Mouse (Mus musculus) liver, embryonic 14.5 days (tissue): ENCODE data around the gene Crebrf. TPM values are rescaled to one million over a fixed set of nuclear protein-coding genes. Genes with fewer than 3 reads are reported as not detected.
A peak's percentile ranks its signal among the peaks of the same experiment; 100 is the strongest.

Source experiments
- ATAC-seq: fragments of 200-750 bp; cut with Nextera tagmentation; 2 replicates; pipeline ENCODE4 v1.8.0; 2017; ENCODE audit warnings: moderate number of reproducible peaks, mild to moderate bottlenecking, moderate library complexity; ENCODE audit not compliant: insufficient read depth
- DNase-seq, 3 experiments: peaks; one replicate each; pipeline ENCODE4 v3.0.0-alpha.2; 2012 to 2013; ENCODE audit warnings: low read depth in 3 of 3, low spot score in 3 of 3
- H3K27ac ChIP-seq: fragments of 300-500 bp; sonication (generic); 2 replicates; pipeline ENCODE4 v1.5.1; 2014; ENCODE audit warnings: moderate library complexity, mild to moderate bottlenecking, control low read depth, inconsistent platforms
- H3K27me3 ChIP-seq: fragments of 300-500 bp; sonication (generic); 2 replicates; pipeline ENCODE4 v1.6.1; 2014; ENCODE audit warnings: mild to moderate bottlenecking, low read length, moderate library complexity; ENCODE audit not compliant: control insufficient read depth, insufficient read depth
- H3K36me3 ChIP-seq: fragments of 300-500 bp; sonication (generic); replicated peaks from 2 replicates; pipeline ENCODE4 v1.6.1; 2014; ENCODE audit warnings: low read depth; ENCODE audit not compliant: control insufficient read depth, insufficient read depth
- H3K4me1 ChIP-seq, 2 experiments: fragments of 200-500 bp in 1 of 2; fragments of 300-500 bp in 1 of 2; sonication (generic) in 1 of 2; replicated peaks; 2 replicates each; pipeline ENCODE4 v1.6.1; 2012 to 2014; ENCODE audit warnings: antibody characterized with exemption in 1 of 2, inconsistent platforms in 1 of 2, low read length in 1 of 2; ENCODE audit not compliant: control insufficient read depth in 2 of 2, insufficient read depth in 2 of 2
- H3K4me2 ChIP-seq: fragments of 300-500 bp; sonication (generic); 2 replicates; pipeline ENCODE4 v1.6.1; 2014; ENCODE audit warnings: low read depth, mild to moderate bottlenecking, control low read depth, moderate library complexity
- H3K4me3 ChIP-seq, 2 experiments: fragments of 200-500 bp in 1 of 2; fragments of 300-500 bp in 1 of 2; sonication (generic) in 1 of 2; 2 replicates each; pipeline ENCODE4 v1.5.1; 2012 to 2014; ENCODE audit warnings: low read depth in 2 of 2, low read length in 2 of 2, mild to moderate bottlenecking in 2 of 2, control low read depth in 1 of 2, inconsistent platforms in 1 of 2, moderate library complexity in 1 of 2; ENCODE audit not compliant: insufficient read depth in 1 of 2
- H3K9ac ChIP-seq: fragments of 300-500 bp; sonication (generic); replicated peaks from 2 replicates; pipeline ENCODE4 v1.6.1; 2014; ENCODE audit warnings: mild to moderate bottlenecking, control low read depth, moderate library complexity
- H3K9me3 ChIP-seq: fragments of 300-500 bp; sonication (generic); 2 replicates; pipeline ENCODE4 v1.6.1; 2016; ENCODE audit warnings: low read length, mixed read lengths; ENCODE audit not compliant: control insufficient read depth
- CTCF ChIP-seq: IDR thresholded peaks from 2 replicates; pipeline ENCODE4 v1.5.1; 2016; ENCODE audit warnings: antibody characterized with exemption, low read depth, control low read depth
- EP300 ChIP-seq: IDR thresholded peaks from 2 replicates; pipeline ENCODE4 v1.6.1; 2016; ENCODE audit warnings: antibody characterized with exemption, low read depth
- WGBS: fragments of 180-500 bp; shearing (Covaris S2); extraction: QIAGEN DNeasy Blood & Tissue Kit; methylation state at CpG from one replicate; pipeline ENCODE4 v1.1.7; 2014; ENCODE audit not compliant: insufficient replicate concordance; 5-methylcytosine and 5-hydroxymethylcytosine counted together
- polyA plus RNA-seq, 2 experiments: library from polyadenylated mRNA; depleted of rRNA in 1 of 2; stranded (reverse) in 1 of 2; unstranded in 1 of 2; fragments of >200 nt; fragmentation: Nextera tagmentation in 1 of 2; extraction: Ambion mirVana in 1 of 2; gene quantifications; 2 replicates each; pipeline versions ENCODE4 v1.2.1 to v1.2.3; 2012 to 2014

The Crebrf gene
- polyA plus RNA-seq, 2 experiments = 1.3 to 2.8 TPM

- Histone ChIP-seq H3K9me3 (no peaks in the 10 kb centered on the region), H3K4me3 (no peak overlapping the region), H3K27me3 (no peaks in the 10 kb centered on the region), H3K4me2 (no peak overlapping the region), H3K4me1 (peaks cover 12 to 33% of the 10 kb centered on the region in 2 experiments), H3K27ac (no peak overlapping the region), H3K36me3 (peaks cover 15% of the 10 kb centered on the region), H3K9ac (no peak overlapping the region)
- DNase-seq = no peak
- 77% methylated on average over 4 of the region's 4 CpGs for WGBS
- no peak for ATAC-seq
- TF ChIP-seq EP300 (no peak), CTCF (no peak)
Measured at GRCm38 (mm10) chr17:26703671-26704070, 11.8 kb upstream of the Crebrf start.

DNA sequence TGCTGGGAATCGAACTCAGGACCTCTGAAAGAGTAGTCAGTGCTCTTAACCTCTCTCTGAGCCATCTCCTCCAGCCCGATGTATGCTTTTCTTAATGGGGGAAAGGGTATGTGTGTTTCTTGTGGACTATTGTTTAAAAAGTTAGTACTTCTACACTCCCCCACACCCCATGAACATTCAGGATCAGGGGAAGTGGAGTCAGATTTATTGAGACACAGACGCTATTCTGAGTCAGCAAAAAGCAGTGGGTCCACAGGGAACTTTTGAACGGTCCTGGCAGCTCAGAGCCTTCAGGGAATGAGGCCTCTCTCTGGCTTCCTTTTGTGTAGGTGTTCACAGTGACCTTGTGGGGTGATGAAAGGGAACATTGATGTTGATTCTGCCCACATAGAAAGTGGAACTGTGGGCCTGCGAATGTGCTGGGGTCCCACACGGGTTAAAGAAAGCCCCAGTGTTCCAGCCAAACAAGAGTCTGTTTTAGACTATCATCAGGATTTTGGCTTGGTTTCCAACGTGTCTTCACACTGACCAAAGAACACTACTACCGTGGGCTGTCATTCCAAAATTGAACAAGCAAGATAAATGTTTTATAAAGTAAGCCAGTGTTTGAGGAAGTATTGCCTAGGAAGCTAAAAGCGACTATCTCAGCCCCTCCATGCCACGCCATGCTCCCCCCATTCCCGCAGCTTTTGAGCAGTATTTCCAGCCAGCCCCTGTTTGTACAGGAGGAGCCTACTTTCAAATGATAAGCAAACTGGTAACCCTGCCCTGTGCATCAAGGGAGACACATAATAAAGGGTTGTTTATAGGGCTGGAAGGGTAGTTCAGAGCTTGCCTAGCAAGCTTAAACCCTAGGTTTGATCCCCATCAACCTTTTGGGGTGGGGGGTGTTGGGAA is 9.7 kb upstream of the Crebrf start:
- ATAC-seq = peak; percentile 47; the same call in 1 of the 2 replicates
- no peaks in the 10 kb centered on the region for H3K9me3 ChIP-seq
- no peaks in the 10 kb centered on the region for H3K27me3 ChIP-seq
- TF ChIP-seq CTCF = no peak
- 0 out of 2 replicates have a peak, but pooled peaks have one; percentile 28 for TF ChIP-seq EP300
- H3K9ac ChIP-seq = no peak overlapping the region
- no peak overlapping the region for H3K4me2 ChIP-seq
- 34% methylated on average over 11 of the region's 11 CpGs for WGBS
- no peaks in the 10 kb centered on the region for H3K36me3 ChIP-seq
- no peak overlapping the region for H3K4me3 ChIP-seq
- no peak for DNase-seq
- H3K4me1 ChIP-seq = peaks cover 31 to 53% of the 10 kb centered on the region in 2 experiments
- H3K27ac ChIP-seq = peak overlapping the region; percentile 34

DNA sequence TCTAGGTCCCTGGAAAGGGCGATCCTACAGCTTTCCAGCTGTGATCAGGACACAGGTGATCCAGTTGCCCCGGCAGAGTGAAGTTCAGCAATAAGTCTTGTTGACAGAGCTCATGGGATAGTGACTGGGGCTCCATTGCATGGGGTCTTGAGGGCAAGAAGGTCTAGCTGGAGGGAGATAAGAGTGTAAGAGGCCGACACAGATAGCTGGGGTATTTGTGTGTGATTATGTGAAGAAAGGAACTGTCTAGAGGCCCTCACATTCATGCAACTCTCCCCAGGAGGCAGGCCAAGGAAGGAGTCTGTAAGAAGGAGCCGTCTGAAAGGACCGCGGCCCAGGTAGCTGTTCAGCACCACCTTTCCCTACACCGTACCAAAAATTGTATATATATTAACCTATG is 8.4 kb upstream of the Crebrf start:
- DNase-seq = no peak
- no peaks in the 10 kb centered on the region for H3K27me3 ChIP-seq
- H3K9me3 ChIP-seq = no peaks in the 10 kb centered on the region
- H3K4me2 ChIP-seq = peak overlapping the region; percentile 20; the same call in 1 of the 2 replicates
- TF ChIP-seq CTCF = no peak
- peak; percentile 44 for TF ChIP-seq EP300
- peaks cover 39 to 59% of the 10 kb centered on the region in 2 experiments for H3K4me1 ChIP-seq
- H3K9ac ChIP-seq = no peak overlapping the region; the same call in 1 of the 2 replicates
- peak; percentile 37; the same call in 1 of the 2 replicates for ATAC-seq
- H3K4me3 ChIP-seq = no peak overlapping the region
- H3K36me3 ChIP-seq = no peaks in the 10 kb centered on the region
- peak overlapping the region; percentile 51 for H3K27ac ChIP-seq
- WGBS = 30% methylated on average over 7 of the region's 7 CpGs

- H3K27me3 ChIP-seq = no peaks in the 10 kb centered on the region
- H3K4me3 ChIP-seq = no peak overlapping the region
- DNase-seq (no peak), ATAC-seq (no peak)
- H3K9ac ChIP-seq = no peak overlapping the region
- no peak overlapping the region for H3K4me2 ChIP-seq
- TF ChIP-seq EP300 (no peak), CTCF (no peak)
- no peaks in the 10 kb centered on the region for H3K9me3 ChIP-seq
- H3K36me3 ChIP-seq = no peaks in the 10 kb centered on the region
- H3K4me1 ChIP-seq = peaks cover 39 to 57% of the 10 kb centered on the region in 2 experiments
- no peak overlapping the region; the same call in 1 of the 2 replicates for H3K27ac ChIP-seq
Measured at GRCm38 (mm10) chr17:26708499-26708898, 7.0 kb upstream of the Crebrf start.

- Histone ChIP-seq H3K9me3 (no peaks in the 10 kb centered on the region), H3K4me1 (peaks cover 39 to 58% of the 10 kb centered on the region in 2 experiments), H3K36me3 (no peaks in the 10 kb centered on the region), H3K27me3 (no peaks in the 10 kb centered on the region), H3K9ac (peak overlapping the region; percentile 45; the same call in 1 of the 2 replicates), H3K4me2 (peak overlapping the region; percentile 51), H3K27ac (peak overlapping the region; percentile 78), H3K4me3 (no peak overlapping the region)
- ATAC-seq = no peak
- no peak for DNase-seq
- no peak for TF ChIP-seq EP300
- TF ChIP-seq CTCF = no peak
- 55% methylated on average over 9 of the region's 9 CpGs for WGBS
Measured at GRCm38 (mm10) chr17:26708993-26709590, 6.4 kb upstream of the Crebrf start.
